Mouse (Mus musculus): ENCODE measurements around the gene Ndufb4. TPM values are rescaled to one million over a fixed set of nuclear protein-coding genes. Genes with fewer than 3 reads are reported as not detected.

Gene Ndufb4
- polyA plus RNA-seq, 1 experiment from 2014 or later = 48.9 TPM

GRCm38 (mm10) chr16:37604243-37604642, 50.0 kb downstream of the Ndufb4 start:
- H3K4me2 ChIP-seq (replicated peaks) = no peak overlapping the region
- no peaks in the 10 kb centered on the region for H3K27me3 ChIP-seq
- no peaks in the 10 kb centered on the region for H3K36me3 ChIP-seq
- H3K9me3 ChIP-seq (replicated peaks) = no peaks in the 10 kb centered on the region
- no peak overlapping the region for H3K27ac ChIP-seq (replicated peaks)
- no peak for ATAC-seq (ENCODE audit: insufficient number of reproducible peaks, low FRiP score, low TSS enrichment, low read depth)
- WGBS = 82% methylated on average over 6 of the region's 6 CpGs
- H3K4me1 ChIP-seq = no peaks in the 10 kb centered on the region
- H3K9ac ChIP-seq = no peak overlapping the region
- H3K4me3 ChIP-seq (replicated peaks) = no peak overlapping the region

- no peaks in the 10 kb centered on the region for H3K4me1 ChIP-seq
- no peak overlapping the region for H3K4me3 ChIP-seq (replicated peaks)
- no peaks in the 10 kb centered on the region for H3K9me3 ChIP-seq (replicated peaks)
- no peak for ATAC-seq (ENCODE audit: insufficient number of reproducible peaks, low FRiP score, low TSS enrichment, low read depth)
- WGBS = 94% methylated on average over 1 of the region's 1 CpGs
- no peaks in the 10 kb centered on the region for H3K27me3 ChIP-seq
- no peak overlapping the region for H3K27ac ChIP-seq (replicated peaks)
- H3K36me3 ChIP-seq = no peaks in the 10 kb centered on the region
- H3K9ac ChIP-seq = no peak overlapping the region
- H3K4me2 ChIP-seq (replicated peaks) = no peak overlapping the region
Observed at GRCm38 (mm10) chr16:37603431-37603830, 50.8 kb downstream of the Ndufb4 start.

GRCm38 (mm10) chr16:37599326-37599725, 54.9 kb downstream of the Ndufb4 start:
- H3K27me3 ChIP-seq = no peaks in the 10 kb centered on the region
- WGBS = 76% methylated on average over 3 of the region's 3 CpGs
- H3K4me3 ChIP-seq (replicated peaks) = no peak overlapping the region
- no peaks in the 10 kb centered on the region for H3K9me3 ChIP-seq (replicated peaks)
- no peak overlapping the region for H3K27ac ChIP-seq (replicated peaks)
- H3K4me1 ChIP-seq = no peaks in the 10 kb centered on the region
- no peak for ATAC-seq (ENCODE audit: insufficient number of reproducible peaks, low FRiP score, low TSS enrichment, low read depth)
- H3K36me3 ChIP-seq = no peaks in the 10 kb centered on the region
- H3K4me2 ChIP-seq (replicated peaks) = no peak overlapping the region
- no peak overlapping the region for H3K9ac ChIP-seq

- 84% methylated on average over 7 of the region's 7 CpGs for WGBS
- Histone ChIP-seq H3K4me1 (no peaks in the 10 kb centered on the region), H3K9ac (no peak overlapping the region), H3K9me3 (replicated peaks) (no peaks in the 10 kb centered on the region), H3K27ac (replicated peaks) (no peak overlapping the region), H3K4me3 (replicated peaks) (no peak overlapping the region), H3K27me3 (no peaks in the 10 kb centered on the region), H3K36me3 (no peaks in the 10 kb centered on the region), H3K4me2 (replicated peaks) (no peak overlapping the region)
- no peak for ATAC-seq (ENCODE audit: insufficient number of reproducible peaks, low FRiP score, low TSS enrichment, low read depth)
Observed at GRCm38 (mm10) chr16:37598463-37598862, 55.8 kb downstream of the Ndufb4 start.

- H3K36me3 ChIP-seq = no peaks in the 10 kb centered on the region
- 71% methylated on average over 5 of the region's 5 CpGs for WGBS
- no peaks in the 10 kb centered on the region for H3K4me1 ChIP-seq
- H3K4me3 ChIP-seq (replicated peaks) = no peak overlapping the region
- H3K27ac ChIP-seq (replicated peaks) = no peak overlapping the region
- H3K27me3 ChIP-seq = no peaks in the 10 kb centered on the region
- ATAC-seq (ENCODE audit: insufficient number of reproducible peaks, low FRiP score, low TSS enrichment, low read depth) = no peak
- H3K4me2 ChIP-seq (replicated peaks) = no peak overlapping the region
- no peak overlapping the region for H3K9ac ChIP-seq
- H3K9me3 ChIP-seq (replicated peaks) = no peaks in the 10 kb centered on the region
Observed at GRCm38 (mm10) chr16:37597412-37597811, 56.8 kb downstream of the Ndufb4 start.

Other genes with a start within 250 kb of the Ndufb4 start
- 25.4 and 26.4 TPM in 2 replicates for gene Gtf2e1, start 114.7 kb downstream of the Ndufb4 start, polyA plus RNA-seq (2015; fragmentation: Nextera tagmentation; extraction: Ambion mirVana)
- 19.0 and 19.6 TPM in 2 replicates for gene Rabl3, start 114.6 kb downstream of the Ndufb4 start, polyA plus RNA-seq (2015; fragmentation: Nextera tagmentation; extraction: Ambion mirVana)
- gene Hgd, start 74.3 kb downstream of the Ndufb4 start, polyA plus RNA-seq (2015; fragmentation: Nextera tagmentation; extraction: Ambion mirVana) = 0.18 TPM in 1 of 2 replicates, not detected in the other
- 725 and 741 TPM in 2 replicates for gene Fstl1, start 122.4 kb upstream of the Ndufb4 start, polyA plus RNA-seq (2015; fragmentation: Nextera tagmentation; extraction: Ambion mirVana)
- gene Gm36028, start 206.7 kb upstream of the Ndufb4 start, polyA plus RNA-seq (2015; fragmentation: Nextera tagmentation; extraction: Ambion mirVana) = 0.19 and 0.20 TPM in 2 replicates
- gene Lrrc58, start 213.9 kb upstream of the Ndufb4 start, polyA plus RNA-seq (2015; fragmentation: Nextera tagmentation; extraction: Ambion mirVana) = 53.8 and 56.7 TPM in 2 replicates

Data from embryonic facial prominence, embryonic 15.5 days (tissue).